Mouse (Mus musculus): ENCODE data around the gene Chn1. TPM values are rescaled to one million over a fixed set of nuclear protein-coding genes. Genes with fewer than 3 reads are reported as not detected.

Chn1 gene
- polyA plus RNA-seq, 1 experiment: 67.6 TPM

DNA sequence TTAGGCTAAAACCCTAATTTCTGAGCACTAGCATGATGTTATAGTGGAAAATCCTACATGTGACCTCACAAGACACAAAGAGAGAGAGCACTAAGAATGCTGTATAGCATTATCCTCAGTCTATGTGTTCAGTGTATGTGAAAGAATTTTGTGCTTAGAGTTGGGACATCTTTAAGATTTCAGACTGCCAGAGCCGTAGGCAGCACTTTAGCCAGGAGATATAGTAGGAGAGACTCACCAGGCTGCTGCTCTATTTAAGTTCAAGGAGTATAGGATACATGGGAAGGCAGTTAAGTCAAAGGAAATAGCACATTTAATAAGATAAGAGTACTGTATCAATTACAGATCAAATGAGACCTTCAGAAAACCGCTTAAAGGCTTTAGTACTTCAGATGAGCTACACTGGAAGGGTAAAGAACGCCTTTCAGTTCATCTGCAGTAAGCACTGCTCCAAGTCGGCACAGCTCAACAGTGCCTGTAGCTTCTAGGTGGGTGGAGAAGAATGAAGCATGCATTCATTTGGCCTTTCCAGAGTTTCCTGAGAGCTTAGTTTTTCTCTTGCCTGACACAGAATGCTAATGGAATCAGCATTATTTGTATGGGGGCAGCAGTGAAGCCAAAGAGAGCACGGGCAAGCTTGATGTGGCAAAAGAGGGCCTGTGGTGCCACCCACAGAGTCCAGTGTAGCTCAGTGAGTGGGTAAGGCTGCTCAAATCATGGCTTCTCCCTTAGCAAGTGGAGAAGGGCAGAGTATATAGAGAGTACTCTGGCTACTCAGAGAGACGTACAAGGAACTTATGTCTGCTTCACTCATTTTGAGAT lies 84.2 kb downstream of the Chn1 start:
- H3K4me1 ChIP-seq (ENCODE audit: control insufficient read depth, insufficient read depth, insufficient read length, low read length): no peaks in the 10 kb centered on the region
- no peak overlapping the region for H3K27ac ChIP-seq (replicated peaks; ENCODE audit: low read depth, low read length)
- no peak overlapping the region for H3K4me3 ChIP-seq (ENCODE audit: insufficient read depth, low read depth, low read length)

DNA sequence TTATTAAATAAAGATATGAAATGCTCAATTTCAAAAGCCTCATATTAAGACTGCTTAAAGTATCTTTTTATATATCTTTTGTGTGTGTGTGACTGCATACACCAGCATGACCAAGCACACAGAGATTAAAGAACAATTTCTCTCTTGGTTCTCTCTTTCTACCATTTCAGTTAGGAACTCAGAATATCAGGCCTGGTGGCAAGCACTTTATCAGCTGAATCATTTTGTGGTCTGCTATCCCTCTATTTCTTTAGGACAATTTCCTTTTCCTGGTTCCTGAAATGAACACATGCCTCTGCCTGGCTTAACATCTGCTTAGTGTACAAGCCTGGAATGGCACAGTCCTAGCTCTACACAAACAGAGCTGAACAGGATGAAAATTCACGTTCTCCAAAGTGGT lies 92.6 kb downstream of the Chn1 start:
- Histone ChIP-seq H3K4me3 (ENCODE audit: insufficient read depth, low read depth, low read length) (no peak overlapping the region), H3K27ac (replicated peaks; ENCODE audit: low read depth, low read length) (no peak overlapping the region), H3K4me1 (ENCODE audit: control insufficient read depth, insufficient read depth, insufficient read length, low read length) (0 out of 2 replicates have a peak, but pooled peaks cover 4% of the 10 kb centered on the region)

DNA sequence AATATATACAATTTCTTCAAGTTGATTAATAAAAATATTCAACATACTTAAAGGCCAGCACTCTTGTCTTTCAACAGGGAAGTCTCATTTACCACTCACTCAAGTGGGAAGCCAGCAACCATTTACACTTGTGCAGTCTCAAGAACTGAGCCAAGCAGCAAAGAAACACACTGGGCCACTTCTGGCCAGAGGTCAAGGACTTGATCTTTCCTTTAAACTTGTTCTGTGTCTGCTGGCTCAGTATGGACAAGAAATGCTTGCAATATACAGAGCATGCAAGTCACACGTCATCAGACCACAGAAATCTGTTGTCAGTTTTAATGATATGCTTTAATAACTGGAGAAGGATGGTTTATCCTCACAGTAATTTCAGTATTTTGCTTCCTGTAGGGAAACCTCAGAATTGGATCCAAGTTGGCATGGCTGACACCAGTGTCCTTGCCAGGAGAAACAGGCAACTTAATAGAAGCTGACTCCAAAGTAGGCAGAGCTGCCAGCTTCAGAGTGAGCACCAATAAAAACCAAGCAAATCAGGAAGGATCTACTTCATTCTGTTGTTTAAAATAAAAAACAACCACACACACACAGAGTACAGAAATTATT lies 94.6 kb downstream of the Chn1 start:
- H3K27ac ChIP-seq (replicated peaks; ENCODE audit: low read depth, low read length): no peak overlapping the region
- 0 out of 2 replicates have a peak, but pooled peaks cover 4% of the 10 kb centered on the region for H3K4me1 ChIP-seq (ENCODE audit: control insufficient read depth, insufficient read depth, insufficient read length, low read length)
- no peak overlapping the region for H3K4me3 ChIP-seq (ENCODE audit: insufficient read depth, low read depth, low read length)

DNA sequence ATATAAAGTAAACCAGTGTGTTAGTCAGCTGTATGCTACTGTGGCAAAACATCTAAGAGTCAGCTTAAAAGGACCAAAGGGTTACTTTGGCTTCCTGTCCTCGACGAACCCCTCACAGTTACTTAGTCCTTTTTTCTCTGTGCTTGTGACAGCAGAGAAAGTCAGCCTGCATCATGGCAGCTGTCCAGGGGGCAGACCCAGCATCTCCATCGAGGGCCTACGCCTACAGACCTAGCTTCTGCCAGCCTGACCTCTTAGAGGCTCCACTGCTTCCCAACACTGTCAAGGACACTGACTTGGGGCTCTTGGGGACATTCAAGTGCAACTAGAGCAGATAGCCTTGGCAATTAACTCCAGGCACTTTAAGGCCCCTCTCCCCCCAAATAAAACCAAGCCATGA lies 106.5 kb downstream of the Chn1 start:
- Histone ChIP-seq H3K4me1 (ENCODE audit: control insufficient read depth, insufficient read depth, insufficient read length, low read length) (no peaks in the 10 kb centered on the region), H3K27ac (replicated peaks; ENCODE audit: low read depth, low read length) (no peak overlapping the region), H3K4me3 (ENCODE audit: insufficient read depth, low read depth, low read length) (no peak overlapping the region)

DNA sequence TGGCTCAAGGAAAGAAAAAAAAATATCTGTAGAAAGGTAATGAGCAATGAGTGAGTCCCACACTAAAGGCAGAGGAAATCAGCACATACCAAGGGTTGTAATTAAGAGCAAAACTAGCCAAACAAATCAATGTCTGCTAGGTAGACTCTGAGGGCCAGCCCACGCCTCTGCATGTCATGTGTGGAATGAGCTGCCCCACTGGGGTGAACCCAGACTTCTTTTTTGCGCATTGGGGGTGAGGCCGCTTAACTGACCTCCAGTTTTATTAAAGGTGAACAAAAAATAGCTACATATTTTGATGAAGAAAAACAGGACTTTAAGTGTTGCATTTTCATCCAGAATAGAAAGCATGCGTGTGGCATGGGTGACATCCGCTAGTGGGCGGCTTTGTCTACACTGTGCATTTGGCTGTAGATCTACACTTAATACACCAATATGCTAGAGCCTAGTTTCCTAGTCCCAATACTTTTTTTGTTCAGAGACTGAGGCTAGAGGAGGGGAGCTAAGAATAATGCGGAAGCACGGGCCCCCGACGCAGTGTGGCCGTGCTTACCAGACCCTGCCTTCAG lies 114.5 kb downstream of the Chn1 start:
- Histone ChIP-seq H3K27ac (replicated peaks; ENCODE audit: low read depth, low read length) (no peak overlapping the region), H3K4me3 (ENCODE audit: insufficient read depth, low read depth, low read length) (peak overlapping the region; percentile 33; the same call in 1 of the 2 replicates), H3K4me1 (ENCODE audit: control insufficient read depth, insufficient read depth, insufficient read length, low read length) (0 out of 2 replicates have a peak, but pooled peaks cover 3% of the 10 kb centered on the region)

DNA sequence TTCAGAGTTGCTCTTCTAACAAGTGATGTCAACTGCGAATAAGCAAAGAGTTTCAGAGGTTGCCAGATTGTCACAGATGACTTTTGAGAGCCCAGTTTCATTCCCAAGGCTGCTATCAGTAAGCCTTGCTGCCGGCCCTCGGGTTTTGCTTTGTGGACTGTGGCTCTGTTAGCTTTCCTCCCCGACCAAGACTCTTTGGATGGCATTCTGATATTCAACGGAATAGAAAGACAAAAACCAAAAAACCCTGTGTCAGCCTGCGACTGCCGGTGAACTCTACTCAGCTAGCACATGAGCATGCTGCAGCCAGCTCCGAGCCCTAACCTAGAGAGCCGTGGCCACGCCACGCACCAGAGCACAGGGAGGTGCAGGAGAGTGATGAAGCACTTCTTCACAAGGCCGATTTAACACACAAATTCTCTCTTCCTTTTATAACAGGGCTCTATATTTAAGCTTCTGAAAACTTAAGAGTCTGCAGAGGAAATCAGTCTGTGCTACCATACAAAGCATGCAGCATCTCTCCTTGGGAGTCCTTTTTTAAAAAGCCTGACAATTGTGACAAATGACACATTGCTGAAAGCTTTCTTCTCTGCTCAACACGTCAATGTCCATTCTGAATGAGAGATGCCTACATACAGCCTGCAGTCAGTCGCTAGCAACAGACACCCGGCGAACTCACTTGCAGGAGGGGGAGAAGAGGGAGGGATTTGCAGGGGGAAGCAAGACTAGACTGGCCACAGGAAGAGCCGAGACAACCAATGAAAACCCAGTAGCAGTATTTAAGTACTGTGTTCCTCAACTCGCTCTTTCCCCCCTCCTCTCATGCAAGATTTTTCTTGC lies 115.2 kb downstream of the Chn1 start:
- no peak overlapping the region for H3K27ac ChIP-seq (replicated peaks; ENCODE audit: low read depth, low read length)
- peak overlapping the region; percentile 33 for H3K4me3 ChIP-seq (ENCODE audit: insufficient read depth, low read depth, low read length)

DNA sequence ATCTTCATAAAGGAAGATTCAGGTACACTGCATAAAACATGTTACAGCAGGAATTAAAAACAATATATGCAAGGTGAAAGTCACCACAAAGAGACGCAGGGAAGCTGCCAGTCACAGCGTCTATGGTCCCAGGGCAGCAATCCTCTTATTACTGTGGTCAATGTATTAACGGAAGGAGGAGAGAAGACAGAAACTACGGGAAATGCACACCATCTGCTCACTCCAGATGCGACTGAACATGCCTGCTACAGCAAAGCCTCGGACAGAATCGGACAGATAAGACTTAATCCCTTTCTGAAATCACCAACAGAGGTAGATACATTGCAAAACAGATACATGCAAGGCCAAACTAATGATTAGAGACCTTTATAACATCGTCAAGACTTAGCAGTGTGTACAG lies 116.1 kb downstream of the Chn1 start:
- Histone ChIP-seq H3K4me3 (ENCODE audit: insufficient read depth, low read depth, low read length) (peak overlapping the region; percentile 29), H3K4me1 (ENCODE audit: control insufficient read depth, insufficient read depth, insufficient read length, low read length) (0 out of 2 replicates have a peak, but pooled peaks cover 3% of the 10 kb centered on the region), H3K27ac (replicated peaks; ENCODE audit: low read depth, low read length) (no peak overlapping the region)

More for the DNA sequence above, 115.2 kb downstream of the Chn1 start:
- H3K4me1 ChIP-seq (ENCODE audit: control insufficient read depth, insufficient read depth, insufficient read length, low read length): 0 out of 2 replicates have a peak, but pooled peaks cover 3% of the 10 kb centered on the region

DNA sequence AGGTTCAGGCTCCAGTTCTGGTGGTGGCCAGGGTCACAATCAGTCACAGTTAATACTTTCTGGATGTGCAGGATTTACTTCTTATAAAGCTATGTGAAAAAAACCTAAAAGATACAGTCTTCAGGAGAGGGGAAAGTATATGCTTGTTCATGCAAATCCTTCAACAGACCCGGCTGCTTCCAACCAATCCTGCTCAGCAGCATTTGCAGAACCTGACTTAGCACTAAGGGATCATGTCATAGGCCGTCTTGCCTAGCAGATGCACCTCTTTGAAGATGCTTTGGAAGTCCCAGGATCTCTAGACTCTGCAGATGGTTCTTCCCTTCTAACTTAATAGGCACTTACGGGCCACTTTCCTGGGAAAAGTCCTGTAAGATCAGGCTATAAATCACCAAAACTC lies 117.2 kb downstream of the Chn1 start:
- 0 out of 2 replicates have a peak, but pooled peaks cover 3% of the 10 kb centered on the region for H3K4me1 ChIP-seq (ENCODE audit: control insufficient read depth, insufficient read depth, insufficient read length, low read length)
- H3K4me3 ChIP-seq (ENCODE audit: insufficient read depth, low read depth, low read length): no peak overlapping the region
- H3K27ac ChIP-seq (replicated peaks; ENCODE audit: low read depth, low read length): no peak overlapping the region

DNA sequence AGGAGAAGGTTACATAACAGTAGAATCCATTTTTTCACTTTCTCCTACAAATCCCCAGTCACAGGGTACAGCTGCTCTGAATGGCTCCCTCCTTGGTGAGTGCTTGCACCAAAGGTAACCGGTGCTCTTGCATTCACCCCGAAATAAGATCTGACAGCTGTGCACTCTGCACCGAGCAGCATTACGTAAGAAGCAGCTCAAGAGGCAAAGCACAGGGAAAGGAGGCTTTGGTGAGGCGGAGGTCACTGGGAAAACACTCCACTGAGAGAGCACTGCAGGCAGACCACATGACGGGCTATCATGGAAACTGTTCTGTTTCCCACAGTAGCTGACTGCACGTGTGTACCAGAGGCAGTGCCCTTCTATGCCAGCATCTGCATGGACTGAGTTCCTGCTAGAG lies 118.0 kb downstream of the Chn1 start:
- H3K4me1 ChIP-seq (ENCODE audit: control insufficient read depth, insufficient read depth, insufficient read length, low read length): 0 out of 2 replicates have a peak, but pooled peaks cover 3% of the 10 kb centered on the region
- H3K4me3 ChIP-seq (ENCODE audit: insufficient read depth, low read depth, low read length): peak overlapping the region; percentile 33; the same call in 1 of the 2 replicates
- H3K27ac ChIP-seq (replicated peaks; ENCODE audit: low read depth, low read length): peak overlapping the region; percentile 54; the same call in 1 of the 2 replicates

DNA sequence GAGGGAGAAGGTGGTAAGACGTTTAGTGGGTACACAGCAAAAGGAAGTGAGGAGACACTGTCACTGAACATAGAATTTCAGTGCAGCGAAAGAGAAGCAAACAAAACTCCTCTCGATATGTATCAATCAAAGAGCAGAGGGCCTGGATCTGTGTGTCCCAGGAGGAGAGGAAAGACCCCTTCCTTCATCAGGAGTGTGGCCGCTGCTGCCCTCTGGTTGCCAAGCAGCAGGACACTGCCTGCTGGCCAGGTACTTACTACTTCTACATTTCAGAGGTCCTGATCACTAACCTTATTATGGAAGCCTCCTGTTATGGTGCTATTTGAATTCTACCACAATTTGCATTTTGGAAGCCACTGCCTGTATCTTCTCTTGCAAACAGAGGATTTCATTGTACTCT lies 119.5 kb downstream of the Chn1 start:
- H3K27ac ChIP-seq (replicated peaks; ENCODE audit: low read depth, low read length): no peak overlapping the region
- H3K4me1 ChIP-seq (ENCODE audit: control insufficient read depth, insufficient read depth, insufficient read length, low read length): 0 out of 2 replicates have a peak, but pooled peaks cover 2% of the 10 kb centered on the region
- H3K4me3 ChIP-seq (ENCODE audit: insufficient read depth, low read depth, low read length): no peak overlapping the region

DNA sequence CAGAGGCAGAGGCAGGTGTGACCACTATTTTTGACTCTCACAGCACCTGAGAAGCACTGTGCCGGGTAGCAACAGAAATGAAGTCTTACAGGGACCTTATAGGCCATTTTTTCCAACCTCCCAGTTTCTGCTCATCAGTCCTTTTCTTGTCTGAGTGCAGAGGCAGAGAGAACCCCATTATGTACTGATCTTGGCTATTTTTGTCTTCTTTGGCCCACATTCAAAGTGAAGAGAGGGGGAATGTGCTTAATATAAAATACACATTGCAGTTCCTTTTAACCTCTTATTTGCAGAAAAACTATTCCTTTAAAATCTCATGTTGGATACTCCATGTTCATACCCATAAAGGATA lies 120.3 kb downstream of the Chn1 start:
- H3K4me3 ChIP-seq (ENCODE audit: insufficient read depth, low read depth, low read length): no peak overlapping the region
- H3K4me1 ChIP-seq (ENCODE audit: control insufficient read depth, insufficient read depth, insufficient read length, low read length): no peaks in the 10 kb centered on the region
- peak overlapping the region; percentile 24 for H3K27ac ChIP-seq (replicated peaks; ENCODE audit: low read depth, low read length)

DNA sequence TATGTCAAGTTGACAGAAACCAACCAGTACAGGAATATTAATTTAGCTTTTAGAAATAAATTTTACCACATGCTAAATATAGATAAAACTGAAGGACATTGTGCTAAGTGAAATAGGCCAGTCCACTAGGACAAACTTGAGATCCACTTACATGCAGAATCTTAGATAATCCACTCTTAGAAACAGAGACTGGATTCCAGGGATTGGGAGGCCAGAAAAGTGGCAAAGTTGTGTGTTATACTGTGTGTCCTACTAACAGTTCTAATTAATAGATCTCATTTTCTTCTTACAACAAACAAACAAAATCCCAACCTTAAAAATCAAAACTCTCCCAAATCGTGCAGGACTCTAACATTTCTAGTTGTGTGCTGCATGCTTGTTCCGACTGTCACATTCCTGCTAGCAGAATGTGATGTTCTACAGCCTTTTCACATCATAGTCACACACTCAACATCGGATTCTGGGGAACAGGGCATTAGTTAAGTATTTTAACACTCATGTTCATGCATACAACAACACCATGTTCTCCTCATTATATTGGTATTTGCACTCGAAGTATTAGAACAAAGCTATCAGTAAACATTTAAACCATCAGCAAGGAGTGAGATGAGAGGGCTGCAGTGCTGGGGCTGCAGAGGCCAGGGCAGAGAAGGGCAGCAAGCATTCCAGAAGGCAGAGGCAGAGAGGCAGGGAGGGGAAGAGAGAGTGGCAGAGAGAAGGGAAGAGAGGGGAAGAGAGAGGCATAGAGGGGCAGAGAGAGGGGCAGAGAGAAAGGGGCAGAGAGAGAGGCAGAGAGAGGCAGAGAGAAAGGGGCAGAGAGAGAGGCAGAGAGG lies 120.9 kb downstream of the Chn1 start:
- Histone ChIP-seq H3K4me3 (ENCODE audit: insufficient read depth, low read depth, low read length) (no peak overlapping the region), H3K4me1 (ENCODE audit: control insufficient read depth, insufficient read depth, insufficient read length, low read length) (no peaks in the 10 kb centered on the region), H3K27ac (replicated peaks; ENCODE audit: low read depth, low read length) (peak overlapping the region; percentile 24)

DNA sequence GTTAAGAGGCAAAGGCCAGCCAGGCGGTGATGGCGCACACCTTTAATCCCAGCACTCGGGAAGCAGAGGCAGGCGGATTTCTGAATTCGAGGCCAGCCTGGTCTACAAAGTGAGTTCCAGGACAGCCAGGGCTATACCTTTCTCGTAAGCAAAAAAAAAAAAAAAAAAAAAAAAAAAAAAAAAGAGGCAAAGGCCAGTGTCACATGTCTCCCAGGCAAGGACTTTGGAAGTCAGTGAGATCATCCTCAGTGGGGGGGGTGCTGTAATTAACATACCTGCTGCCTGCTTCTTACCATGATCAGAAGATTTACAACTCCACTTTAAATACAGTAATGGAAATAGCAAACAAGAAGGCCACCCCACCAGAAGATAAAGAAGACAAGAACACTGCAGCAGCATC lies 137.5 kb downstream of the Chn1 start:
- no peaks in the 10 kb centered on the region for H3K4me1 ChIP-seq (ENCODE audit: control insufficient read depth, insufficient read depth, insufficient read length, low read length)
- no peak overlapping the region for H3K27ac ChIP-seq (replicated peaks; ENCODE audit: low read depth, low read length)
- H3K4me3 ChIP-seq (ENCODE audit: insufficient read depth, low read depth, low read length): no peak overlapping the region

DNA sequence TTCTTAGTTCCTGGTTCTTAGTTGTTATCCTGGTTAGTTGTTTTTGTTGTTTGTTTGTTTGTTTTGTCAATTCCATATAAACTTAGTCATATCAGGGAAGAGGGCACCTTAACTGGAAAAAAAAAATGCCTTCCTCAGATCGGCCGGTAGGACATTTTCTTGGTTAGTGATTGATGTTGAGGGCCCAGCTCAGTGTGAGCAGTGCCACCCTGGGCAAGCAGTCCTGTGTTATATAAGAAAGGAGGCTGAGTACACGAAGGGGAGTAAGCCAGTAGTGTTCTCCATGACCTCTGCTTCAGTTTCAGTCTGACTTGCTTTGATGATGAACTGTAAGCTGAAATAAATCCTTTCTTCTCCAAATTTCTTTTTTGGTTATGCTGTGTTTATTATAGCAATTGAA lies 138.8 kb downstream of the Chn1 start:
- H3K4me1 ChIP-seq (ENCODE audit: control insufficient read depth, insufficient read depth, insufficient read length, low read length): 0 out of 2 replicates have a peak, but pooled peaks cover 2% of the 10 kb centered on the region
- H3K4me3 ChIP-seq (ENCODE audit: insufficient read depth, low read depth, low read length): no peak overlapping the region
- H3K27ac ChIP-seq (replicated peaks; ENCODE audit: low read depth, low read length): peak overlapping the region; percentile 34

All from brown adipose tissue, adult 24 weeks (tissue).